Mouse (Mus musculus) embryonic facial prominence, embryonic 10.5 days (tissue): Measurements from ENCODE around the gene Siae. TPM values are rescaled to one million over a fixed set of nuclear protein-coding genes. Genes with fewer than 3 reads are reported as not detected.

Experiments used
- DNase-seq: peaks from one replicate; pipeline ENCODE4 v3.0.0-alpha.2; 2017; ENCODE audit warnings: low spot score
- H3K27ac ChIP-seq: fragments of 300-500 bp; sonication (generic); replicated peaks from 2 replicates; pipeline ENCODE4 v1.5.1; 2016; ENCODE audit warnings: mild to moderate bottlenecking
- H3K27me3 ChIP-seq: fragments of 300-500 bp; sonication (generic); replicated peaks from 2 replicates; pipeline ENCODE4 v1.6.1; 2016; ENCODE audit warnings: low read depth, mild to moderate bottlenecking; ENCODE audit not compliant: poor library complexity, severe bottlenecking
- H3K36me3 ChIP-seq: fragments of 300-500 bp; sonication (generic); replicated peaks from 2 replicates; pipeline ENCODE4 v1.6.1; 2016; ENCODE audit warnings: mild to moderate bottlenecking, moderate library complexity
- H3K4me1 ChIP-seq: fragments of 300-500 bp; sonication (generic); 2 replicates; pipeline ENCODE4 v1.6.1; 2016
- H3K4me3 ChIP-seq: fragments of 300-500 bp; sonication (generic); 2 replicates; pipeline ENCODE4 v1.5.1; 2016; ENCODE audit warnings: mild to moderate bottlenecking, moderate library complexity
- H3K9me3 ChIP-seq: fragments of 300-500 bp; sonication (generic); 2 replicates; pipeline ENCODE4 v1.6.1; 2016; ENCODE audit warnings: mild to moderate bottlenecking
- WGBS: fragments of 180-500 bp; shearing (Covaris S2); methylation state at CpG from one replicate; pipeline ENCODE4 v1.1.7; 2016; 5-methylcytosine and 5-hydroxymethylcytosine counted together
- polyA plus RNA-seq: library from polyadenylated mRNA; unstranded; fragments of >200 nt; fragmentation: Nextera tagmentation; extraction: Ambion mirVana; gene quantifications from 2 replicates; pipeline ENCODE4 v1.2.1, GENCODE M21; 2016

Gene Siae
- 3.7 and 4.8 TPM in 2 replicates for polyA plus RNA-seq

DNA sequence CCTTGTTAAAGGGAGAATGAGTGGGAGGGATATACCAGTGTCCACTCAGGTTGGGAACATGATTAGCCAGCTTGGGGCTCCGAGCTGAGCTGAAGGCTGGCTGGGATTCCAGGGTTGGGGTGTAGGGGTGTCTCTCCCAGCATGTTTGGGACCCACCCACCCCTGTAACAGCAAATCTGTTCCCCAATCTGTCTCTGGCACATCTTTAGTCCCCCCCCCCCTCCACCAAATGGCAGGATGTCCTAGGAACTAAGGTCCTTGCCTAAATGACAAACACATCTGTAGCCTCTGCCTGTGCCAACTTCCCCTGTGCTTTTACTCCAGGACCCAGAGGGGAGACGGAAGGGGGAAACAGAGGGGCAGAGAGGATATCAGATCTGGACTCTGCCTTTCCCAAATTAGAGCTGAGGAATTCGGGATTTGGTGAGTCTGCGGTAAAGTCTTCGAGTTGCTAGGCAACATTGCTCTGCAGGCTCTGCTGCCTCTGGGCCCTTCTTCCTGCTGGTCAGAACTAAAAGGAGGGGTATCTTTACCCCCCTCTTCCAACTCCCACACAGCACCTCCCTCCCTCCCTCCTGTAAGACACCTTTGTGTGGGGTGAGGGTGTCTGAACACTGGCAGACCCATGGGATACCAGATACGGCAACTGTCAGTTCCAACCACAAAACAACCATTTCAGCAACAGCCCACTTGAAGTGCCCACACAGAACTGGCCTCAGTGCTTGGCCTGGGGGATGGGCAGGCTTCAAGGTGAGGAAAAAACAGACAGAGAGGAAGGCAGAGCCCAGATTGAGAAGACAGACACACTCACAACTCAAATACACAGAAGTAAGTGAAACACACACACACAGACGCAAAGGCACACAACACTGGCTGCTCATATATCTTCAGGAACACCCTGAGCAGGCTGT is at the start of gene Siae:
Siae (plus strand) TSS at position 861 of the 911 bp plus-strand sequence.
- no peak for DNase-seq
- H3K36me3 ChIP-seq: no peaks in the 10 kb centered on the region
- peaks cover 31% of the 10 kb centered on the region for H3K4me1 ChIP-seq
- no peak within 1 kb of the TSS for H3K27ac ChIP-seq
- H3K27me3 ChIP-seq: peaks cover 73% of the 10 kb centered on the region
- no peaks in the 10 kb centered on the region for H3K9me3 ChIP-seq
- H3K4me3 ChIP-seq: no peak within 1 kb of the TSS
- 23% methylated on average over 7 of the region's 7 CpGs for WGBS

GRCm38 (mm10) chr9:37506023-37506422 is 49.5 kb upstream of the Siae start:
- H3K4me3 ChIP-seq: no peak overlapping the region
- H3K4me1 ChIP-seq: no peaks in the 10 kb centered on the region
- WGBS: 94% methylated on average over 1 of the region's 1 CpGs
- peaks cover 18% of the 10 kb centered on the region for H3K36me3 ChIP-seq
- no peaks in the 10 kb centered on the region for H3K27me3 ChIP-seq
- DNase-seq: no peak
- H3K9me3 ChIP-seq: no peaks in the 10 kb centered on the region
- H3K27ac ChIP-seq: no peak overlapping the region

DNA sequence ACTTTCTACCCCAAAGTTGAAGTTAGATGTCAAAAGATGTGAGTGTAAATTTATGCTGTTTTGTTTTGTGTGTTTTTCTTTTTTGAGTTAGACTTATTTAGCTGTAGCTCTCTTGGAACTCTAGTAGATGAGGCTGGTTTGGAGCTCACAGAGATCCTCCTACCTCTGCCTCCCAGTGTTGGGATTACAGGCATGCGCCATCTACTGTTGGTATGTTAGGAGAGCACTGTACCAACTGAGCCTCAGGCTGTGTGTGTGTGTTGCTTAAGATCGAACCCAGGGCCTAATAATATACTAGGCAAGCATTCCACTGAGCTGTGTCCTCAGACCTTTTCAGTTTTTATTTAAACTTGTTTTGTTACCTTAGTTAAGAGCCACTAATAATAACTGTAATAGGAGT is 43.4 kb upstream of the Siae start:
- Histone ChIP-seq H3K27me3 (no peaks in the 10 kb centered on the region), H3K4me1 (no peaks in the 10 kb centered on the region), H3K36me3 (peaks cover 13% of the 10 kb centered on the region; the same call in 1 of the 2 replicates), H3K27ac (no peak overlapping the region), H3K4me3 (no peak overlapping the region), H3K9me3 (no peaks in the 10 kb centered on the region)
- no peak for DNase-seq
- 93% methylated on average over 2 of the region's 2 CpGs for WGBS

DNA sequence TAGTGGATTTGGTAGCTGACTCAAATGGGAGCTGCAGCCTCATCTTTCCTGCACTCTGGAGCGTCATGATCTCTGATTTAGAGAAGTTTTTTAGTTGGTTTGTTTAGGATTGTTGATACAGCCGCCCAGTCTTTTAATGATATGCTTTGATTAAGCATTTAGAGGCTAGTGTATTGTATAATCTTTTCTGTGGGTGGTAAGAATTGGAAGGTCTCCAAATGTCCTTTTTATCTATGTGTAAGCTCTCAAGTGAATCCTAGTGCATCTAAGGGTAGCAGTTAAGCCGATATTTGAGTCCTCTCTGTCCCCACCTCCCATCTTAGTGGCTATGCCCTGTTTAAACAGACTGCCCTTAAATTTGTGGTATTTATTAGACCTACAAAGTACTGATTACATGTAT is 41.0 kb upstream of the Siae start:
- Histone ChIP-seq H3K27me3 (no peaks in the 10 kb centered on the region), H3K36me3 (peaks cover 19% of the 10 kb centered on the region), H3K4me1 (no peaks in the 10 kb centered on the region), H3K9me3 (no peaks in the 10 kb centered on the region), H3K4me3 (no peak overlapping the region), H3K27ac (no peak overlapping the region)
- 88% methylated on average over 3 of the region's 3 CpGs for WGBS
- no peak for DNase-seq

- Histone ChIP-seq H3K9me3 (no peaks in the 10 kb centered on the region), H3K27ac (no peak overlapping the region), H3K36me3 (peaks cover 47% of the 10 kb centered on the region), H3K4me1 (no peaks in the 10 kb centered on the region), H3K4me3 (no peak overlapping the region), H3K27me3 (no peaks in the 10 kb centered on the region)
- 89% methylated on average over 1 of the region's 1 CpGs for WGBS
- DNase-seq: no peak
Measured at GRCm38 (mm10) chr9:37517467-37517866, 38.0 kb upstream of the Siae start.

DNA sequence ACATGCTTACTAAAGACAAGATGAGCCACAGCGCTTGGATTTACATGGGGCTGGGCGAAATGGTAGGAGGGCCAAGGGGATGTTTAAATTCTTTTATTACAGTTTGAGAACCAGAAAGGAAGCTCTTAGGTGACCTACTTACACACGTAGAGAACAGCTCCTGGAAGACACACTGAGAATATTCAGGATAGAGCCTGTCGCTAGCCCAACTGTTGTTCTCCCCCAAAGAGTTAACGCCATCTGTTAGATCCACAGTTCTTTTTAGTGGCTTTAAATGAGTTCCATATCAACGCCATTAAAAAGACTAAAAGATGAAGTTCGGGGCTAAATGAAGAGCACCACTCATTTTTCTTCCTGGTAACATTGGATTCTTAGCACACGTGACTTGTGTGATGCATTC is 36.5 kb upstream of the Siae start:
- DNase-seq: no peak
- H3K4me3 ChIP-seq: no peak overlapping the region
- no peaks in the 10 kb centered on the region for H3K9me3 ChIP-seq
- 94% methylated on average over 8 of the region's 8 CpGs for WGBS
- H3K27me3 ChIP-seq: no peaks in the 10 kb centered on the region
- no peak overlapping the region for H3K27ac ChIP-seq
- H3K4me1 ChIP-seq: no peaks in the 10 kb centered on the region
- H3K36me3 ChIP-seq: peaks cover 54% of the 10 kb centered on the region

- 89% methylated on average over 2 of the region's 2 CpGs for WGBS
- DNase-seq: no peak
- Histone ChIP-seq H3K27ac (no peak overlapping the region), H3K27me3 (no peaks in the 10 kb centered on the region), H3K4me1 (no peaks in the 10 kb centered on the region), H3K36me3 (peaks cover 64% of the 10 kb centered on the region), H3K4me3 (no peak overlapping the region), H3K9me3 (no peaks in the 10 kb centered on the region)
Measured at GRCm38 (mm10) chr9:37519995-37520394, 35.5 kb upstream of the Siae start.

DNA sequence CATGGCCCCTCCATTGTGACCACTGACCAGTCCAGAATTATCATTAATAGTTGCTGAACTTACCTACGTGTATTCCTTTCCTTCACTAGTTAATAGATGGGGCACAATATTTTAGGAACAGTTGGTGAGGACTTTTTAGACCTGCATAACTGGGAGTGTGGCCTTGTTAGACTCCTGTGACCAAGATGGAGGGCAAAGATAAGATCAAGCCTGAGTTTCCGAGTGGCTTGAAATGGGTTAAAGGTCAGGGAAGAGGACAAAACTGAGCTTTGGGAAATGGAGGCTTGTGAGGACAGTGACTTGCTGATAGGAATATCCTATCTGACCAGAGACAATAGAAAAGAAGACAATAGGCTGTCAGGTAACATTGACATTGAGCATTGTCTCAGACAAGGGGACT is 30.0 kb upstream of the Siae start:
- Histone ChIP-seq H3K4me3 (no peak overlapping the region), H3K9me3 (no peaks in the 10 kb centered on the region), H3K27me3 (peaks cover 53% of the 10 kb centered on the region), H3K36me3 (peaks cover 56% of the 10 kb centered on the region), H3K4me1 (peaks cover 30% of the 10 kb centered on the region), H3K27ac (no peak overlapping the region)
- 93% methylated on average over 2 of the region's 2 CpGs for WGBS
- no peak for DNase-seq

DNA sequence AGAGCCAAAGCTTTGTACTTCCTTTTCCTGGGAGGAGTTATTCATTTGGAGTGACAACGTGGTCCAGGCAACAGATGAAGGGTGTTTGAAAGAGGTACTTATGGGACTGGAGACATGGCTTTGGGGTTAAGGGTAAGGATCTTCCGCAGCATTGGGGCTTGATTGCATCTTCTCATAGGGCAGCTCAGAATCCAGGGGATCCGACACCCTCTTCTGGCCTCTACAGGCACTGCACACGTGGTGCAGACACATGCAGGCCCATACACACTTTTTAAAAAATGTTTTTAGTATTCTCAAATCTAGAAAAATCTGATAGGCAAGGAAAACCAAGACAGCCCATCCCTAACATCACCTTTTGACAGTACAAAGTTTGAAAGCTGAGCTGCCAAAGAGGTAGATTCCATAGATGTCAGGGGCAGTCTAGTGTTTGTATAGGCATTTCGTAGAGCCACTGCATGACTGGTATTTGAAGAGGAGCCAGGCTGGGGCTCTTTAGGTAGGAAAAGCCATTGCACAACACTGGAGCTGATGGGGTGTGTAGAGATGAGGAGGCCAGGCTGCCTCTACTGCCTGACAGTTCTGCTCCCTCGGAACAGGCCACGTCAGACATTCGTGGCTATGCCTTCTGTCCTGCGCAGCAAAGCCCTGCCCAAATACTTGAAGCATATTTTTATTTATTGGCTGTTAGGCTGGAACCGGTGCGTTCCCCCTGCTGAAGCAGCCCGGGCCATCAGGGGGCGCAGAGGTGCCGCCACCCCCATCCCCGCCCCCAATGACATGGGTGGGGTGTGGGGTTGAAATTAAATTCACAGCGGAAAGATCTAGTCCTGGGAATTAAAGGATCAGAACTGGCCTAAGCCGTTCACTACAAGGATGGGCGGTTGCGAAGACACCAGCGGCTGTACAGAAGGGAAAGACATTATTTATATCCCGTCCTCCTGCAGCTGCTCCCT is 28.8 kb upstream of the Siae start:
- Histone ChIP-seq H3K4me3 (peak overlapping the region; percentile 52), H3K27me3 (peaks cover 65% of the 10 kb centered on the region)

DNA sequence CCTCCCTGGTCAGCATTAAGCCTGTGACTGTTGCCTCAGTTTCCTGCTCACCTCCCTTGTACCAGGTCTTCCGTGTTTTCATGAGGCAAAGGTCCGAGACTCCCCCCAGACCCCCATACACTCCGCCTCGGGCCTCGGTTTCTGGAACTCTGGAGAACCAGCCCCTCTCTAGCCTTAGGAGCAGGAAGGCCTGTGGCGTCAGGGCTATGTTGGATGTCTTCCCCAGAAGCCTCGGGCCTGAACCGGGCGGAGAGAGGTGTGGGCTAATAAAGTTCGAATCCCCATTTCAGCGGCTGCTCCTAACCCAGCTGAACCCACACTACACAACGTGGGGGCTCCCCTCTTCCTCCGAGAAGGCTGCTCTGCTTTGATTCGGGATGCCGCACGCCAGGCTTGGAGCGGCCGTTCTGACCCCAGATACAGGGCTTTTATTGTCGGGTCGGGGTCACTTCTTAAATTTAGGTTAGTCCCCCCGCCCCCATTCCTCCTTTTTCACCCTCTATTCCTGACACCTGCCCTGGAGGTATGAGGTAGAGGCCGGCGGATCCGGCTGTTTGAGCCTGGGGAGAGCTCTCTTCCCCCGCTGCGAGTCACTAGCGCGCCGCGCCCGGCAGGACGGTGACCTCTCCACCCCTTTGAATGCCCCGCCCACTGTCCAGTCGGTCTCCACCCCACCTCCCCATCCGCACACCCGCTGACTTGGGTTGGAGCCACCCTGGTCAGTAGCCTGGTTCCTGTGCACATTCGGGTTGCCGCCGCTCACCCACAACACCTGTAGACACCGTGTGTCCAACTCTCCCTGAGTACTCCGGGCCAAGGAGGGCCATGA is 27.9 kb upstream of the Siae start, which contains the start of gene Esam:
Esam (plus strand) TSS at position 683 of the 829 bp plus-strand sequence.
- Histone ChIP-seq H3K4me3 (peak within 1 kb of the TSS; percentile 52), H3K9me3 (no peaks in the 10 kb centered on the region), H3K4me1 (peaks cover 43% of the 10 kb centered on the region), H3K36me3 (peaks cover 37% of the 10 kb centered on the region), H3K27ac (no peak within 1 kb of the TSS), H3K27me3 (peaks cover 74% of the 10 kb centered on the region)
- peak; percentile 57 for DNase-seq
- 2% methylated on average over 41 of the region's 41 CpGs for WGBS

More for the DNA sequence above, 28.8 kb upstream of the Siae start:
- Histone ChIP-seq H3K9me3 (no peaks in the 10 kb centered on the region), H3K27ac (no peak overlapping the region), H3K4me1 (peaks cover 43% of the 10 kb centered on the region), H3K36me3 (peaks cover 46% of the 10 kb centered on the region)
- DNase-seq: peak; percentile 35
- WGBS: 23% methylated on average over 21 of the region's 21 CpGs

- DNase-seq: peak; percentile 20
- H3K36me3 ChIP-seq: peaks cover 29% of the 10 kb centered on the region
- H3K9me3 ChIP-seq: no peaks in the 10 kb centered on the region
- H3K27me3 ChIP-seq: peaks cover 82% of the 10 kb centered on the region
- H3K4me3 ChIP-seq: peak overlapping the region; percentile 52
- WGBS: 14% methylated on average over 9 of the region's 9 CpGs
- no peak overlapping the region for H3K27ac ChIP-seq
- H3K4me1 ChIP-seq: peaks cover 43% of the 10 kb centered on the region
Measured at GRCm38 (mm10) chr9:37528225-37528970, 27.1 kb upstream of the Siae start.
